Mouse (Mus musculus) thymus, adult 2 months (tissue): ENCODE measurements around the gene Cib1. TPM values are rescaled to one million over a fixed set of nuclear protein-coding genes. Genes with fewer than 3 reads are reported as not detected.

Experiments used
- DNase-seq: peaks from one replicate; pipeline ENCODE4 v3.0.0; 2021
- H3K27ac ChIP-seq: fragments of 200-500 bp; 2 replicates; pipeline ENCODE4 v1.5.1; 2012; ENCODE audit warnings: low read length, control low read depth; ENCODE audit not compliant: control insufficient read depth, insufficient read depth
- H3K27me3 ChIP-seq: fragments of 200-500 bp; 2 replicates; pipeline ENCODE4 v1.6.1; 2012; ENCODE audit warnings: mild to moderate bottlenecking, low read length, moderate library complexity, mixed read lengths; ENCODE audit not compliant: control insufficient read depth, insufficient read depth
- H3K36me3 ChIP-seq: fragments of 200-500 bp; 2 replicates; pipeline ENCODE4 v1.6.1; 2012; ENCODE audit warnings: mild to moderate bottlenecking, low read length, moderate library complexity; ENCODE audit not compliant: control insufficient read depth, insufficient read depth
- H3K4me1 ChIP-seq: fragments of 200-500 bp; replicated peaks from 2 replicates; pipeline ENCODE4 v1.6.1; 2012; ENCODE audit warnings: low read length; ENCODE audit not compliant: control insufficient read depth, insufficient read depth
- H3K4me3 ChIP-seq: fragments of 200-500 bp; 2 replicates; pipeline ENCODE4 v1.5.1; 2012; ENCODE audit warnings: mild to moderate bottlenecking, low read length, control low read depth, moderate library complexity; ENCODE audit not compliant: control insufficient read depth, insufficient read depth
- CTCF ChIP-seq: fragments of 200-500 bp; IDR thresholded peaks from 2 replicates; pipeline ENCODE4 v1.5.1; 2012; ENCODE audit warnings: mild to moderate bottlenecking, control low read depth, low read length, moderate library complexity, borderline replicate concordance; ENCODE audit not compliant: control insufficient read depth, poor library complexity, insufficient read depth; ENCODE audit errors: extremely low read depth
- POLR2A ChIP-seq: fragments of 200-500 bp; IDR thresholded peaks from 2 replicates; pipeline ENCODE4 v1.6.1; 2012; ENCODE audit warnings: mild to moderate bottlenecking, low read length, control low read depth, moderate library complexity; ENCODE audit not compliant: control insufficient read depth, poor library complexity, insufficient read depth; ENCODE audit errors: extremely low read depth
- WGBS: fragments of 180-500 bp; shearing (Covaris S2); methylation state at CpG from one replicate; pipeline ENCODE4 v1.1.7; 2018; 5-methylcytosine and 5-hydroxymethylcytosine counted together
- polyA plus RNA-seq: library from polyadenylated mRNA; depleted of rRNA; stranded (reverse); fragments of >200 nt; gene quantifications from 2 replicates; pipeline ENCODE4 v1.2.3, GENCODE M21; 2012

The Cib1 gene
- polyA plus RNA-seq, 1 experiment, result 192 TPM

GRCm38 (mm10) chr7:80269751-80270255 is 37.2 kb upstream of the Cib1 start:
- Histone ChIP-seq H3K36me3 (peaks cover 25% of the 10 kb centered on the region), H3K27ac (no peak overlapping the region; the same call in 1 of the 2 replicates), H3K4me1 (peaks cover 6% of the 10 kb centered on the region), H3K4me3 (peak overlapping the region; percentile 99), H3K27me3 (no peaks in the 10 kb centered on the region)
- under 1% methylated on average over 23 of the region's 23 CpGs for WGBS
- no peak for DNase-seq
- TF ChIP-seq CTCF, result no peak
- peak; percentile 7 for TF ChIP-seq POLR2A

- Histone ChIP-seq H3K4me1 (peaks cover 6% of the 10 kb centered on the region), H3K36me3 (peaks cover 25% of the 10 kb centered on the region), H3K4me3 (peak within 1 kb of the TSS; percentile 99), H3K27me3 (no peaks in the 10 kb centered on the region), H3K27ac (no peak within 1 kb of the TSS; the same call in none of the 2 replicates)
- 3% methylated on average over 21 of the region's 21 CpGs for WGBS
- DNase-seq, result peak; percentile 97
- TF ChIP-seq POLR2A (peak; percentile 59; the same call in 1 of the 2 replicates), CTCF (no peak)
Observed at GRCm38 (mm10) chr7:80268897-80269750, 36.5 kb upstream of the Cib1 start, which contains the start of gene Vps33b. TSS of gene Vps33b (plus strand) at chr7:80269649.

- DNase-seq, result no peak
- 97% methylated on average over 1 of the region's 1 CpGs for WGBS
- H3K4me1 ChIP-seq, result peaks cover 6% of the 10 kb centered on the region
- TF ChIP-seq POLR2A (no peak), CTCF (no peak)
- no peak overlapping the region for H3K4me3 ChIP-seq
- H3K27ac ChIP-seq, result no peak overlapping the region
- H3K27me3 ChIP-seq, result no peaks in the 10 kb centered on the region
- peaks cover 24% of the 10 kb centered on the region for H3K36me3 ChIP-seq
Observed at GRCm38 (mm10) chr7:80267764-80268163, 35.2 kb upstream of the Cib1 start.

GRCm38 (mm10) chr7:80264606-80265005 is 32.0 kb upstream of the Cib1 start:
- Histone ChIP-seq H3K4me1 (peaks cover 11% of the 10 kb centered on the region), H3K4me3 (no peak overlapping the region), H3K27me3 (no peaks in the 10 kb centered on the region), H3K36me3 (peaks cover 24% of the 10 kb centered on the region), H3K27ac (no peak overlapping the region)
- 96% methylated on average over 12 of the region's 12 CpGs for WGBS
- no peak for DNase-seq
- no peak for TF ChIP-seq CTCF
- TF ChIP-seq POLR2A, result no peak

GRCm38 (mm10) chr7:80261372-80261990 is 28.9 kb upstream of the Cib1 start:
- Histone ChIP-seq H3K4me3 (peak overlapping the region; percentile 77), H3K4me1 (0 out of 2 replicates have a peak, but pooled peaks cover 8% of the 10 kb centered on the region), H3K27ac (no peak overlapping the region), H3K27me3 (no peaks in the 10 kb centered on the region), H3K36me3 (peaks cover 24% of the 10 kb centered on the region)
- 1% methylated on average over 32 of the region's 32 CpGs for WGBS
- TF ChIP-seq POLR2A, result no peak; the same call in 1 of the 2 replicates
- no peak; the same call in 1 of the 2 replicates for TF ChIP-seq CTCF
- DNase-seq, result no peak
